In the genomic region with DNA sequence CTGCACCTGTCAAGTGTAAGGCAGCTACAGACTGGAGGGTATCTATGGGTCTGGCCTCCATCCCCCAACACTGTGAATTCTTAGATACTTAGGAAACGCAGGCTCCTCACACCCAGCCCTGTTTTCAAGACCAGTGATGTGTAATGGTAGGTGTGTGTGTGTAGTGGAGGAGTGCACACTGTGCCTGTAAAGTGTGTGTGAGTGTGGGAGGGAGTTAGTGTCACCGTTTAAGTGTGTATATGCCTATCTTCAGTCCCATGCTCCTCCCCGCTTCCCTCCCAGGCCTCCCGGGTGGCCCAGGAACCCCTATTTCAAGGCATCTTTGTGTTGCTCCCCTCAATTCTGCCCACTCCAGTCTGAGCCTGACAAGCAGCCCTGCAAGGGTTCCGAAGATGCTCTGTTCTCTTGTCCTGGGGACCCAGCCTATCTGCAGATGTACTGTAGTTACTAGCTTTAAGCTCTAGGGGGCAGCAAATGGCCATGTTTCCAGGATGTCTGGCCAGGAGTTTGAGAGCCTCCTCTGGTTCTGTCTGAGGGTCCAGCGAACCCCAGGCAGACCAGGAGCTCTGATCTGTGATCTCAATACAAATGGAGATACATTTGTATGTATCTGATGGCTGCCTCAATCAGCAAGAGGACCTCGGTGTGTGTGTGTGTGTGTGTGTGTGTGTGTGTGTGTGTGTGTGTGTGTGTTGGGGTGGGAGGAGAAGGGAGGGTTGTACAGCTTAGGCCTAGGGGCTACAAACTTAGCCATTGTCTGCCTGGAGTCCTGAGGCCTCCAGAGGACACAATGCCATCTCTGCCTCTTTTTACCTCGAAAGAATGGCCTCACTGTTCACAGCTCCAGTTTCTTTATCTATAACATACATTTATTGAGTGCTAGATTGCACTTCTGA, we compare ENCODE assay signal across 8 mouse cellular contexts.
DNase-seq lines count a peak whose midpoint lies in the region; ATAC-seq and TF ChIP-seq lines count a peak whose summit lies in the region.

No protein-coding gene starts in this region.

- no peaks in the 10 kb centered on the region for H3K27me3 ChIP-seq in kidney, adult 2 months (replicated peaks; ENCODE audit: control insufficient read depth, insufficient read depth, low read length)
- H3K27me3 ChIP-seq in forebrain, embryonic 11.5 days (ENCODE audit: control insufficient read depth, insufficient read depth, low read length): no peaks in the 10 kb centered on the region
- H3K27me3 ChIP-seq in intestine, embryonic 16.5 days (replicated peaks; ENCODE audit: control insufficient read depth, insufficient read depth, low read length): no peaks in the 10 kb centered on the region
- no peaks in the 10 kb centered on the region for H3K27me3 ChIP-seq in liver, adult 2 months (ENCODE audit: control insufficient read depth, insufficient read depth, low read length)
- no peaks in the 10 kb centered on the region; the same call in 1 of the 2 replicates for H3K27me3 ChIP-seq in neural tube, embryonic 15.5 days (replicated peaks)

- no peak overlapping the region for H3K9ac ChIP-seq in forebrain, embryonic 11.5 days (ENCODE audit: low read length)
- H3K9ac ChIP-seq in intestine, embryonic 16.5 days (ENCODE audit: low read depth, low read length): no peak overlapping the region
- H3K9ac ChIP-seq in liver, adult 2 months (ENCODE audit: low read depth, low read length): no peak overlapping the region
- H3K9ac ChIP-seq in neural tube, embryonic 15.5 days (replicated peaks): no peak overlapping the region

- DNase-seq in kidney, adult 2 months: peak; percentile 44
- DNase-seq in kidney, adult 11 months: no peak
- peak; percentile 63 for DNase-seq in adrenal gland, postnatal 14 days
- DNase-seq in forebrain, embryonic 11.5 days (ENCODE audit: low spot score): peak; percentile 74
- DNase-seq in liver, adult 2 months (ENCODE audit: extremely low read depth, low read depth, low spot score): peak; percentile 19
- DNase-seq in thymus, postnatal 4 days: peak; percentile 44

- H3K27ac ChIP-seq in kidney, adult 2 months (ENCODE audit: insufficient read depth, low read depth, low read length): no peak overlapping the region
- no peak overlapping the region for H3K27ac ChIP-seq in forebrain, embryonic 11.5 days (ENCODE audit: low read depth, low read length)
- H3K27ac ChIP-seq in intestine, embryonic 16.5 days (ENCODE audit: low read length): no peak overlapping the region
- no peak overlapping the region for H3K27ac ChIP-seq in liver, adult 2 months (replicated peaks; ENCODE audit: insufficient read depth, low read depth, low read length)
- H3K27ac ChIP-seq in neural tube, embryonic 15.5 days (replicated peaks): no peak overlapping the region

- peak; percentile 79 for TF ChIP-seq CTCF in kidney, adult 2 months (conservative IDR thresholded peaks at IDR 0.05; ENCODE audit: insufficient read depth, insufficient read length, low read depth, low read length)
- TF ChIP-seq CTCF in liver, adult 2 months (IDR thresholded peaks at IDR 0.05; ENCODE audit: low read depth, low read length): peak; percentile 67

- no peaks in the 10 kb centered on the region for H3K79me2 ChIP-seq in liver, adult 2 months (ENCODE audit: control insufficient read depth, insufficient read depth, low read length)

- no peaks in the 10 kb centered on the region for H3K4me1 ChIP-seq in kidney, adult 2 months (ENCODE audit: control insufficient read depth, insufficient read depth, low read length)
- H3K4me1 ChIP-seq in forebrain, embryonic 11.5 days (replicated peaks; ENCODE audit: control insufficient read depth, insufficient read depth, low read length): no peaks in the 10 kb centered on the region
- H3K4me1 ChIP-seq in intestine, embryonic 16.5 days (ENCODE audit: control insufficient read depth, insufficient read depth, low read length): peaks cover 6% of the 10 kb centered on the region; the same call in 1 of the 2 replicates
- H3K4me1 ChIP-seq in liver, adult 2 months (ENCODE audit: control insufficient read depth, insufficient read depth, low read length): no peaks in the 10 kb centered on the region
- no peaks in the 10 kb centered on the region for H3K4me1 ChIP-seq in neural tube, embryonic 15.5 days

- H3K4me2 ChIP-seq in forebrain, embryonic 11.5 days (ENCODE audit: low read depth, low read length, severe bottlenecking): no peak overlapping the region
- H3K4me2 ChIP-seq in intestine, embryonic 16.5 days (ENCODE audit: low read depth, low read length): no peak overlapping the region
- no peak overlapping the region for H3K4me2 ChIP-seq in neural tube, embryonic 15.5 days

- H3K9me3 ChIP-seq in forebrain, embryonic 11.5 days (ENCODE audit: control insufficient read depth, low read length): no peaks in the 10 kb centered on the region
- H3K9me3 ChIP-seq in intestine, embryonic 16.5 days (ENCODE audit: control insufficient read depth, low read length): no peaks in the 10 kb centered on the region
- no peaks in the 10 kb centered on the region for H3K9me3 ChIP-seq in neural tube, embryonic 15.5 days (replicated peaks)

- ATAC-seq in forebrain, embryonic 11.5 days (replicated peaks; ENCODE audit: low FRiP score): peak; percentile 21; the same call in 1 of the 2 replicates
- 0 out of 2 replicates have a peak, but pooled peaks have one; percentile 52 for ATAC-seq in intestine, embryonic 16.5 days
- peak; percentile 65 for ATAC-seq in neural tube, embryonic 15.5 days (ENCODE audit: low FRiP score)

- WGBS in kidney, adult 2 months: 52% methylated on average over 8 of the region's 8 CpGs
- 45% methylated on average over 8 of the region's 8 CpGs for WGBS in forebrain, embryonic 11.5 days
- 44% methylated on average over 8 of the region's 8 CpGs for WGBS in intestine, embryonic 16.5 days
- 52% methylated on average over 8 of the region's 8 CpGs for WGBS in liver, adult 2 months
- WGBS in neural tube, embryonic 15.5 days: 39% methylated on average over 8 of the region's 8 CpGs

- H3K4me3 ChIP-seq in kidney, adult 2 months (ENCODE audit: insufficient read depth, low read depth, low read length): no peak overlapping the region
- no peak overlapping the region for H3K4me3 ChIP-seq in forebrain, embryonic 11.5 days (ENCODE audit: low read depth, low read length)
- H3K4me3 ChIP-seq in intestine, embryonic 16.5 days (ENCODE audit: low read length): no peak overlapping the region
- H3K4me3 ChIP-seq in liver, adult 2 months (ENCODE audit: insufficient read depth, low read depth, low read length): no peak overlapping the region
- no peak overlapping the region for H3K4me3 ChIP-seq in neural tube, embryonic 15.5 days (replicated peaks)

- no peaks in the 10 kb centered on the region for H3K36me3 ChIP-seq in kidney, adult 2 months (ENCODE audit: control insufficient read depth, insufficient read depth, low read length)
- no peaks in the 10 kb centered on the region for H3K36me3 ChIP-seq in forebrain, embryonic 11.5 days (ENCODE audit: control insufficient read depth, insufficient read depth, low read length)
- 0 out of 2 replicates have a peak, but pooled peaks cover 2% of the 10 kb centered on the region for H3K36me3 ChIP-seq in intestine, embryonic 16.5 days (ENCODE audit: control insufficient read depth, insufficient read depth, low read length)
- H3K36me3 ChIP-seq in liver, adult 2 months (ENCODE audit: control insufficient read depth, insufficient read depth, low read length): no peaks in the 10 kb centered on the region
- H3K36me3 ChIP-seq in neural tube, embryonic 15.5 days: 0 out of 2 replicates have a peak, but pooled peaks cover 3% of the 10 kb centered on the region

- TF ChIP-seq POLR2A in kidney, adult 2 months (IDR thresholded peaks at IDR 0.05; ENCODE audit: low read depth, low read length): no peak
- TF ChIP-seq POLR2A in liver, adult 2 months (IDR thresholded peaks at IDR 0.05; ENCODE audit: extremely low read depth, insufficient read depth, low read length): no peak
